ENCODE assay signal across 8 mouse cellular contexts in genomic region chr11:29548504-29549424, GRCm38 (mm10). TPM values are rescaled to one million over a fixed set of nuclear protein-coding genes. Genes with fewer than 3 reads are reported as not detected.
A peak's percentile ranks its signal among the peaks of the same experiment; 100 is the strongest.
DNase-seq lines count a peak whose midpoint lies in the region; ATAC-seq and TF ChIP-seq lines count a peak whose summit lies in the region.

No protein-coding gene starts in this region.

- 23% methylated on average over 23 of the region's 23 CpGs for WGBS in kidney, embryonic 15.5 days
- WGBS in forebrain, embryonic 11.5 days = 27% methylated on average over 23 of the region's 23 CpGs
- 21% methylated on average over 23 of the region's 23 CpGs for WGBS in liver, adult 2 months
- WGBS in stomach, embryonic 14.5 days = 21% methylated on average over 23 of the region's 23 CpGs

- peaks cover 11% of the 10 kb centered on the region for H3K4me1 ChIP-seq in kidney, embryonic 15.5 days
- H3K4me1 ChIP-seq in MEL (ENCODE audit: control insufficient read depth in 1 of 2, insufficient read depth in 2 of 2, low read length in 2 of 2) = peaks cover 4 to 17% of the 10 kb centered on the region in 2 experiments
- H3K4me1 ChIP-seq in forebrain, embryonic 11.5 days (replicated peaks; ENCODE audit: control insufficient read depth, insufficient read depth, low read length) = peaks cover 3% of the 10 kb centered on the region; the same call in 1 of the 2 replicates
- H3K4me1 ChIP-seq in liver, adult 2 months (ENCODE audit: control insufficient read depth, insufficient read depth, low read length) = peaks cover 10% of the 10 kb centered on the region; the same call in 1 of the 2 replicates
- peaks cover 8% of the 10 kb centered on the region; the same call in 1 of the 2 replicates for H3K4me1 ChIP-seq in stomach, embryonic 14.5 days (ENCODE audit: control insufficient read depth, insufficient read depth, low read length)

- no peaks in the 10 kb centered on the region for H3K27me3 ChIP-seq in kidney, embryonic 15.5 days
- H3K27me3 ChIP-seq in MEL (ENCODE audit: control insufficient read depth in 1 of 2, insufficient read depth in 2 of 2, low read length in 2 of 2) = no peaks in the 10 kb centered on the region
- no peaks in the 10 kb centered on the region for H3K27me3 ChIP-seq in forebrain, embryonic 11.5 days (ENCODE audit: control insufficient read depth, insufficient read depth, low read length)
- no peaks in the 10 kb centered on the region for H3K27me3 ChIP-seq in liver, adult 2 months (ENCODE audit: control insufficient read depth, insufficient read depth, low read length)
- no peaks in the 10 kb centered on the region for H3K27me3 ChIP-seq in stomach, embryonic 14.5 days (ENCODE audit: control insufficient read depth, insufficient read depth, low read length)

- H3K4me3 ChIP-seq in kidney, embryonic 15.5 days (replicated peaks) = peak overlapping the region; percentile 84
- H3K4me3 ChIP-seq in MEL (ENCODE audit: control insufficient read depth in 1 of 2, insufficient read depth in 1 of 2, low read depth in 2 of 2, low read length in 2 of 2) = peak overlapping the region; percentile 75 to 99
- H3K4me3 ChIP-seq in forebrain, embryonic 11.5 days (ENCODE audit: low read depth, low read length) = peak overlapping the region; percentile 64
- peak overlapping the region; percentile 44 for H3K4me3 ChIP-seq in liver, adult 2 months (ENCODE audit: insufficient read depth, low read depth, low read length)
- peak overlapping the region; percentile 68 for H3K4me3 ChIP-seq in stomach, embryonic 14.5 days (ENCODE audit: low read depth, low read length)

- no peaks in the 10 kb centered on the region for H3K9me3 ChIP-seq in kidney, embryonic 15.5 days (replicated peaks)
- no peaks in the 10 kb centered on the region for H3K9me3 ChIP-seq in MEL (replicated peaks; ENCODE audit: insufficient read depth, low read length)
- no peaks in the 10 kb centered on the region for H3K9me3 ChIP-seq in forebrain, embryonic 11.5 days (ENCODE audit: control insufficient read depth, low read length)
- no peaks in the 10 kb centered on the region for H3K9me3 ChIP-seq in stomach, embryonic 14.5 days (ENCODE audit: control insufficient read depth, low read depth, low read length)

- H3K4me2 ChIP-seq in kidney, embryonic 15.5 days = peak overlapping the region; percentile 68
- H3K4me2 ChIP-seq in forebrain, embryonic 11.5 days (ENCODE audit: low read depth, low read length, severe bottlenecking) = peak overlapping the region; percentile 55
- peak overlapping the region; percentile 44 for H3K4me2 ChIP-seq in stomach, embryonic 14.5 days (replicated peaks; ENCODE audit: low read depth, low read length)

- no peak for ATAC-seq in kidney, embryonic 15.5 days (replicated peaks; ENCODE audit: low FRiP score)
- ATAC-seq in forebrain, embryonic 11.5 days (replicated peaks; ENCODE audit: low FRiP score) = no peak; the same call in 1 of the 2 replicates
- ATAC-seq in stomach, embryonic 14.5 days (ENCODE audit: insufficient number of reproducible peaks, insufficient read depth, low FRiP score, low read depth) = no peak

- peak overlapping the region; percentile 88 for H3K27ac ChIP-seq in kidney, embryonic 15.5 days
- peak overlapping the region; percentile 92 for H3K27ac ChIP-seq in MEL (ENCODE audit: control insufficient read depth, low read depth, low read length)
- no peak overlapping the region for H3K27ac ChIP-seq in forebrain, embryonic 11.5 days (ENCODE audit: low read depth, low read length)
- peak overlapping the region; percentile 28; the same call in 1 of the 2 replicates for H3K27ac ChIP-seq in liver, adult 2 months (replicated peaks; ENCODE audit: insufficient read depth, low read depth, low read length)
- H3K27ac ChIP-seq in stomach, embryonic 14.5 days (ENCODE audit: low read length) = no peak overlapping the region

- no peak for DNase-seq in kidney, adult 8-10 months
- DNase-seq in MEL (ENCODE audit: low read depth, low spot score) = peak; percentile 87
- DNase-seq in forebrain, embryonic 11.5 days (ENCODE audit: low spot score) = no peak
- DNase-seq in liver, adult 2 months (ENCODE audit: extremely low read depth, low read depth, low spot score) = no peak
- DNase-seq in frontal cortex, postnatal 25 days (ENCODE audit: low spot score in 2 of 2) = no peak
- no peak for DNase-seq in gastrocnemius, postnatal 10 days

- H3K9ac ChIP-seq in kidney, embryonic 15.5 days = peak overlapping the region; percentile 89
- peak overlapping the region; percentile 97 for H3K9ac ChIP-seq in MEL (ENCODE audit: control insufficient read depth, low read depth, low read length, poor library complexity, severe bottlenecking)
- H3K9ac ChIP-seq in forebrain, embryonic 11.5 days (ENCODE audit: low read length) = peak overlapping the region; percentile 94
- H3K9ac ChIP-seq in liver, adult 2 months (ENCODE audit: low read depth, low read length) = peak overlapping the region; percentile 41
- H3K9ac ChIP-seq in stomach, embryonic 14.5 days (replicated peaks; ENCODE audit: low read depth, low read length) = peak overlapping the region; percentile 41

- peak in 2 of 3 experiments; percentile 23 to 49; a peak in 3 of 6 replicates for TF ChIP-seq CTCF in MEL (IDR thresholded peaks at IDR 0.05 in 2 of 3, conservative IDR thresholded peaks at IDR 0.05 in 1 of 3; ENCODE audit: control insufficient read depth in 1 of 3, insufficient read depth in 1 of 3, low read depth in 2 of 3, low read length in 3 of 3, poor library complexity in 1 of 3, severe bottlenecking in 1 of 3)
- TF ChIP-seq CTCF in liver, adult 2 months (IDR thresholded peaks at IDR 0.05; ENCODE audit: low read depth, low read length) = no peak

- peaks cover 26% of the 10 kb centered on the region for H3K79me2 ChIP-seq in MEL (ENCODE audit: control insufficient read depth, insufficient read depth, low read length, poor library complexity)
- H3K79me2 ChIP-seq in liver, adult 2 months (ENCODE audit: control insufficient read depth, insufficient read depth, low read length) = peaks cover 5% of the 10 kb centered on the region; the same call in 1 of the 2 replicates

- peak in 1 of 2 experiments; percentile 50; a peak in 1 of 4 replicates for TF ChIP-seq POLR2A in MEL (IDR thresholded peaks at IDR 0.05; ENCODE audit: control insufficient read depth in 1 of 2, insufficient read depth in 1 of 2, low read depth in 1 of 2, low read length in 2 of 2, poor library complexity in 1 of 2)
- TF ChIP-seq POLR2A in liver, adult 2 months (IDR thresholded peaks at IDR 0.05; ENCODE audit: extremely low read depth, insufficient read depth, low read length) = no peak

- TF ChIP-seq RAD21 in MEL (IDR thresholded peaks at IDR 0.05; ENCODE audit: low read depth, low read length) = no peak

- peaks cover 30% of the 10 kb centered on the region for H3K36me3 ChIP-seq in kidney, embryonic 15.5 days
- peaks cover 22 to 33% of the 10 kb centered on the region in 2 experiments for H3K36me3 ChIP-seq in MEL (ENCODE audit: control insufficient read depth in 1 of 2, insufficient read depth in 2 of 2, low read length in 2 of 2)
- H3K36me3 ChIP-seq in forebrain, embryonic 11.5 days (ENCODE audit: control insufficient read depth, insufficient read depth, low read length) = peaks cover 5% of the 10 kb centered on the region; the same call in 1 of the 2 replicates
- H3K36me3 ChIP-seq in liver, adult 2 months (ENCODE audit: control insufficient read depth, insufficient read depth, low read length) = peaks cover 23% of the 10 kb centered on the region
- H3K36me3 ChIP-seq in stomach, embryonic 14.5 days (ENCODE audit: control insufficient read depth, insufficient read depth, low read length) = peaks cover 26% of the 10 kb centered on the region

- TF ChIP-seq EP300 in MEL (IDR thresholded peaks at IDR 0.05; ENCODE audit: low read depth in 1 of 2, low read length in 2 of 2) = no peak

RNA-seq across cellular contexts. Expression of gene Rps27a, which starts 0.9 kb away (rescaled TPM):
- 1,122 and 1,248 TPM in 2 replicates for polyA plus RNA-seq in kidney, embryonic 15.5 days (2015; fragmentation: Nextera tagmentation; extraction: Ambion mirVana)
- total RNA-seq in MEL (2012; rRNA removed) = 1,978 and 2,403 TPM in 2 replicates
- polyA plus RNA-seq in MEL (2012; ENCODE audit: insufficient read depth in 1 of 2, insufficient read length in 2 of 2, low read depth in 1 of 2, low replicate concordance in 2 of 2, missing spikeins in 1 of 2) = 1,000 to 10,000 TPM in 1 of 2 experiments, 100 to 1,000 TPM in 1; 560 to 1,339 TPM
- 898 and 939 TPM in 2 replicates for polyA plus RNA-seq in forebrain, embryonic 11.5 days (2014; fragmentation: Nextera tagmentation; extraction: Ambion mirVana)
- 499 and 521 TPM in 2 replicates for total RNA-seq in liver, adult 2 months (2014; rRNA removed)
- polyA plus RNA-seq in liver, adult 2 months (2012; rRNA removed) = 58.8 and 67.0 TPM in 2 replicates
- polyA plus RNA-seq in stomach, embryonic 14.5 days (2014; fragmentation: Nextera tagmentation; extraction: Ambion mirVana) = 1,383 and 1,439 TPM in 2 replicates
- 100 to 1,000 TPM; 815 to 836 TPM for total RNA-seq in gastrocnemius, postnatal 10 days (2021)

RNA-seq across cellular contexts. Expression of gene Clhc1, which starts 1.0 kb away (rescaled TPM):
- polyA plus RNA-seq in kidney, embryonic 15.5 days (2015; fragmentation: Nextera tagmentation; extraction: Ambion mirVana) = 0.18 TPM in 1 of 2 replicates, not detected in the other
- 0.26 and 0.62 TPM in 2 replicates for total RNA-seq in MEL (2012; rRNA removed)
- under 1 TPM in 1 of 2 experiments, not detected in 1; 0.08 TPM for polyA plus RNA-seq in MEL (2012; ENCODE audit: insufficient read depth in 1 of 2, insufficient read length in 2 of 2, low read depth in 1 of 2, low replicate concordance in 2 of 2, missing spikeins in 1 of 2)
- polyA plus RNA-seq in forebrain, embryonic 11.5 days (2014; fragmentation: Nextera tagmentation; extraction: Ambion mirVana) = 0.20 and 0.48 TPM in 2 replicates
- 0.28 TPM in 1 of 2 replicates, not detected in the other for total RNA-seq in liver, adult 2 months (2014; rRNA removed)
- polyA plus RNA-seq in liver, adult 2 months (2012; rRNA removed) = not detected in 2 replicates
- 0.16 TPM in 1 of 2 replicates, not detected in the other for polyA plus RNA-seq in stomach, embryonic 14.5 days (2014; fragmentation: Nextera tagmentation; extraction: Ambion mirVana)
- not detected for total RNA-seq in gastrocnemius, postnatal 10 days (2021)

RNA-seq across cellular contexts. Expression of gene Mtif2, which starts 22.6 kb away (rescaled TPM):
- polyA plus RNA-seq in kidney, embryonic 15.5 days (2015; fragmentation: Nextera tagmentation; extraction: Ambion mirVana) = 47.0 and 50.7 TPM in 2 replicates
- total RNA-seq in MEL (2012; rRNA removed) = 32.7 and 38.2 TPM in 2 replicates
- 100 to 1,000 TPM in 1 of 2 experiments, 10 to 100 TPM in 1; 22.5 to 161 TPM for polyA plus RNA-seq in MEL (2012; ENCODE audit: insufficient read depth in 1 of 2, insufficient read length in 2 of 2, low read depth in 1 of 2, low replicate concordance in 2 of 2, missing spikeins in 1 of 2)
- polyA plus RNA-seq in forebrain, embryonic 11.5 days (2014; fragmentation: Nextera tagmentation; extraction: Ambion mirVana) = 45.9 and 49.9 TPM in 2 replicates
- total RNA-seq in liver, adult 2 months (2014; rRNA removed) = 23.4 and 26.2 TPM in 2 replicates
- 8.3 and 12.7 TPM in 2 replicates for polyA plus RNA-seq in liver, adult 2 months (2012; rRNA removed)
- 43.2 and 43.8 TPM in 2 replicates for polyA plus RNA-seq in stomach, embryonic 14.5 days (2014; fragmentation: Nextera tagmentation; extraction: Ambion mirVana)
- 10 to 100 TPM; 25.0 to 25.1 TPM for total RNA-seq in gastrocnemius, postnatal 10 days (2021)

RNA-seq across cellular contexts. Expression of gene Prorsd1, which starts 33.9 kb away (rescaled TPM):
- polyA plus RNA-seq in kidney, embryonic 15.5 days (2015; fragmentation: Nextera tagmentation; extraction: Ambion mirVana) = 28.6 TPM in 2 replicates
- total RNA-seq in MEL (2012; rRNA removed) = 46.9 and 51.7 TPM in 2 replicates
- polyA plus RNA-seq in MEL (2012; ENCODE audit: insufficient read depth in 1 of 2, insufficient read length in 2 of 2, low read depth in 1 of 2, low replicate concordance in 2 of 2, missing spikeins in 1 of 2) = 10 to 100 TPM in 1 of 2 experiments, not detected in 1; 48.7 TPM
- 19.3 and 24.2 TPM in 2 replicates for polyA plus RNA-seq in forebrain, embryonic 11.5 days (2014; fragmentation: Nextera tagmentation; extraction: Ambion mirVana)
- 14.6 and 15.8 TPM in 2 replicates for total RNA-seq in liver, adult 2 months (2014; rRNA removed)
- 3.5 and 4.1 TPM in 2 replicates for polyA plus RNA-seq in liver, adult 2 months (2012; rRNA removed)
- 41.4 and 42.4 TPM in 2 replicates for polyA plus RNA-seq in stomach, embryonic 14.5 days (2014; fragmentation: Nextera tagmentation; extraction: Ambion mirVana)
- 10 to 100 TPM; 19.8 to 19.9 TPM for total RNA-seq in gastrocnemius, postnatal 10 days (2021)

Comparison
In these comparisons a context has a peak if more than half of its experiments do, and no peak if none do; other contexts are left out.
1. H3K27ac ChIP-seq: peak in kidney, embryonic 15.5 days (single experiment), MEL (single experiment) and liver, adult 2 months (single experiment); none in forebrain, embryonic 11.5 days (single experiment) and stomach, embryonic 14.5 days (single experiment).
2. H3K9ac ChIP-seq: peak in every context shown above with its lines; median percentile 97 in MEL; 94 in forebrain, embryonic 11.5 days; 89 in kidney, embryonic 15.5 days; 41 in liver, adult 2 months; 41 in stomach, embryonic 14.5 days.
3. Peak in every context shown above with its lines, with median percentiles within 50 percentile points of each other: H3K4me2 ChIP-seq and H3K4me3 ChIP-seq.